Mouse (Mus musculus): Measurements from ENCODE around the gene As3mt.
"Not testable (repeated sequence)": the region's sequence is repeated elsewhere in the genome, so short reads cannot be mapped to it uniquely, and the experiment has no call there.

The As3mt gene

GRCm38 (mm10) chr19:46701156-46701555, 6.1 kb upstream of the As3mt start:
- no peak for DNase-seq

- DNase-seq = no peak
Measured at GRCm38 (mm10) chr19:46705779-46706495, 1.3 kb upstream of the As3mt start.

- DNase-seq = no peak
Measured at GRCm38 (mm10) chr19:46706540-46707295, 540 bp upstream of the As3mt start.

- DNase-seq = no peak
Measured at GRCm38 (mm10) chr19:46710614-46711013, 3.4 kb downstream of the As3mt start.

GRCm38 (mm10) chr19:46714234-46714633, 7.0 kb downstream of the As3mt start:
- no peak for DNase-seq

GRCm38 (mm10) chr19:46715016-46715415, 7.8 kb downstream of the As3mt start:
- DNase-seq = no peak

- no peak for DNase-seq
Measured at GRCm38 (mm10) chr19:46718150-46718549, 10.9 kb downstream of the As3mt start.

- no peak for DNase-seq
Measured at GRCm38 (mm10) chr19:46724411-46724810, 17.2 kb downstream of the As3mt start.

- no peak for DNase-seq
Measured at GRCm38 (mm10) chr19:46726142-46726541, 18.9 kb downstream of the As3mt start.

- peak; percentile 67 for DNase-seq
Measured at GRCm38 (mm10) chr19:46727140-46727736, 20.0 kb downstream of the As3mt start.

GRCm38 (mm10) chr19:46727945-46728540, 20.8 kb downstream of the As3mt start:
- peak; percentile 18 for DNase-seq

- no peak for DNase-seq
Measured at GRCm38 (mm10) chr19:46728909-46729308, 21.7 kb downstream of the As3mt start.

GRCm38 (mm10) chr19:46731351-46731750, 24.1 kb downstream of the As3mt start:
- no peak for DNase-seq

- not testable (repeated sequence) for DNase-seq
Measured at GRCm38 (mm10) chr19:46732673-46733072, 25.4 kb downstream of the As3mt start.

- DNase-seq = no peak
Measured at GRCm38 (mm10) chr19:46733626-46734025, 26.4 kb downstream of the As3mt start.

GRCm38 (mm10) chr19:46735241-46735640, 28.0 kb downstream of the As3mt start:
- no peak for DNase-seq

GRCm38 (mm10) chr19:46737106-46737505, 29.8 kb downstream of the As3mt start:
- no peak for DNase-seq

- DNase-seq = peak; percentile 83
Measured at GRCm38 (mm10) chr19:46740341-46741008, 33.2 kb downstream of the As3mt start.

GRCm38 (mm10) chr19:46741574-46741973, 34.3 kb downstream of the As3mt start:
- peak; percentile 12 for DNase-seq

GRCm38 (mm10) chr19:46744681-46745080, 37.4 kb downstream of the As3mt start:
- no peak for DNase-seq

GRCm38 (mm10) chr19:46747799-46748198, 40.5 kb downstream of the As3mt start:
- DNase-seq = no peak

GRCm38 (mm10) chr19:46752235-46752634, 45.0 kb downstream of the As3mt start:
- no peak for DNase-seq

GRCm38 (mm10) chr19:46755066-46755465, 47.8 kb downstream of the As3mt start:
- DNase-seq = no peak

Measured in embryo, embryonic 11 days (tissue).